Mouse (Mus musculus): ENCODE results near the gene Rad51b. TPM values are rescaled to one million over a fixed set of nuclear protein-coding genes. Genes with fewer than 3 reads are reported as not detected.

The Rad51b gene
- total and polyA plus RNA-seq, 3 experiments: 6.5 to 8.6 (median 8.5) TPM

- Histone ChIP-seq H3K36me3 (replicated peaks in 1 of 2; ENCODE audit: control insufficient read depth in 1 of 2, insufficient read depth in 1 of 2, low read length in 1 of 2) (peaks cover 9 to 53% of the 10 kb centered on the region in 2 experiments), H3K27me3 (replicated peaks) (no peaks in the 10 kb centered on the region), H3K4me1 (ENCODE audit: control insufficient read depth in 1 of 2, insufficient read depth in 2 of 2) (no peaks in the 10 kb centered on the region), H3K9ac (ENCODE audit: insufficient read depth, low read depth) (no peak overlapping the region), H3K4me3 (replicated peaks in 1 of 3; ENCODE audit: low read depth in 2 of 3, low read length in 2 of 3, poor library complexity in 1 of 3) (no peak overlapping the region), H3K79me2 (replicated peaks; ENCODE audit: control insufficient read depth, extremely low read depth, insufficient read depth, poor library complexity, severe bottlenecking) (no peaks in the 10 kb centered on the region), H3K27ac (ENCODE audit: insufficient read depth, low read depth) (no peak overlapping the region), H3K9me3 (replicated peaks; ENCODE audit: low read length) (no peaks in the 10 kb centered on the region), H3K4me2 (ENCODE audit: insufficient read depth, low read depth, poor library complexity, severe bottlenecking) (no peak overlapping the region)
- in situ Hi-C loops (cut with MboI; ENCODE audit: low pct_ligation_motif_present, low pct_unique_long_range_greater_than_20kb, low sequenced_read_pairs) (no loop called here), dilution Hi-C loops (cut with MboI; ENCODE audit: extremely low pct_ligation_motif_present, extremely low pct_unique_long_range_greater_than_20kb, low sequenced_read_pairs) (no loop called here)
- no peak for TF ChIP-seq MYC (IDR thresholded peaks at IDR 0.05; ENCODE audit: low read depth, low read length)
- TF ChIP-seq EP300 (IDR thresholded peaks at IDR 0.05; ENCODE audit: low read length): no peak
- TF ChIP-seq BHLHE40 (IDR thresholded peaks at IDR 0.05; ENCODE audit: low read depth, low read length): no peak
- TF ChIP-seq USF1 (IDR thresholded peaks at IDR 0.05; ENCODE audit: low read depth, low read length): no peak
- no peak for TF ChIP-seq POLR2A (IDR thresholded peaks at IDR 0.05; ENCODE audit: low read depth, low read length)
- TF ChIP-seq IRF4 (IDR thresholded peaks at IDR 0.05; ENCODE audit: low read depth, low read length): no peak
- no peak for TF ChIP-seq USF2 (conservative IDR thresholded peaks at IDR 0.05; ENCODE audit: low read depth, low read length)
- TF ChIP-seq ZKSCAN1 (IDR thresholded peaks at IDR 0.05; ENCODE audit: borderline replicate concordance, low read depth, low read length): no peak
- no peak for TF ChIP-seq MAX (IDR thresholded peaks at IDR 0.05; ENCODE audit: low read length)
- TF ChIP-seq PAX5 (IDR thresholded peaks at IDR 0.05; ENCODE audit: low read length): no peak
- TF ChIP-seq MAFK (IDR thresholded peaks at IDR 0.05; ENCODE audit: insufficient replicate concordance, low read length): no peak
- TF ChIP-seq MEF2A (IDR thresholded peaks at IDR 0.05; ENCODE audit: borderline replicate concordance, low read depth, low read length): no peak
- no peak for TF ChIP-seq CHD1 (IDR thresholded peaks at IDR 0.05; ENCODE audit: low read depth, low read length)
- TF ChIP-seq MXI1 (IDR thresholded peaks at IDR 0.05; ENCODE audit: low read depth, low read length): no peak
- no peak for TF ChIP-seq KAT2A (IDR thresholded peaks at IDR 0.05; ENCODE audit: insufficient replicate concordance, low read length)
- no peak for TF ChIP-seq GABPA (IDR thresholded peaks at IDR 0.05; ENCODE audit: insufficient replicate concordance, low read depth, low read length)
- no peak for TF ChIP-seq ELF1 (IDR thresholded peaks at IDR 0.05; ENCODE audit: low read depth, low read length)
- TF ChIP-seq ETS1 (conservative IDR thresholded peaks at IDR 0.05; ENCODE audit: low read depth, low read length): no peak
- TF ChIP-seq TCF12 (IDR thresholded peaks at IDR 0.05; ENCODE audit: low read depth, low read length): no peak
- DNase-seq (ENCODE audit: extremely low read depth): no peak
These were observed 16.6 kb downstream of the Rad51b start for GRCm38 (mm10) chr12:79313721-79314120.

- Histone ChIP-seq H3K9me3 (replicated peaks; ENCODE audit: low read length) (no peaks in the 10 kb centered on the region), H3K27ac (ENCODE audit: insufficient read depth, low read depth) (no peak overlapping the region), H3K4me3 (replicated peaks in 1 of 3; ENCODE audit: low read depth in 2 of 3, low read length in 2 of 3, poor library complexity in 1 of 3) (no peak overlapping the region), H3K36me3 (replicated peaks in 1 of 2; ENCODE audit: control insufficient read depth in 1 of 2, insufficient read depth in 1 of 2, low read length in 1 of 2) (peaks cover 9 to 56% of the 10 kb centered on the region in 2 experiments), H3K27me3 (replicated peaks) (no peaks in the 10 kb centered on the region), H3K4me2 (ENCODE audit: insufficient read depth, low read depth, poor library complexity, severe bottlenecking) (no peak overlapping the region), H3K4me1 (ENCODE audit: control insufficient read depth in 1 of 2, insufficient read depth in 2 of 2) (peaks cover 4 to 20% of the 10 kb centered on the region in 2 experiments), H3K9ac (ENCODE audit: insufficient read depth, low read depth) (no peak overlapping the region), H3K79me2 (replicated peaks; ENCODE audit: control insufficient read depth, extremely low read depth, insufficient read depth, poor library complexity, severe bottlenecking) (no peaks in the 10 kb centered on the region)
- in situ Hi-C loops (cut with MboI; ENCODE audit: low pct_ligation_motif_present, low pct_unique_long_range_greater_than_20kb, low sequenced_read_pairs) (no loop called here), dilution Hi-C loops (cut with MboI; ENCODE audit: extremely low pct_ligation_motif_present, extremely low pct_unique_long_range_greater_than_20kb, low sequenced_read_pairs) (no loop called here)
- TF ChIP-seq IRF4 (IDR thresholded peaks at IDR 0.05; ENCODE audit: low read depth, low read length) (no peak), ZC3H11A (IDR thresholded peaks at IDR 0.05; ENCODE audit: low read depth, low read length) (no peak), HCFC1 (IDR thresholded peaks at IDR 0.05; ENCODE audit: low read depth, low read length) (no peak), ZKSCAN1 (IDR thresholded peaks at IDR 0.05; ENCODE audit: borderline replicate concordance, low read depth, low read length) (no peak)
- no peak for DNase-seq (ENCODE audit: extremely low read depth)
These were observed 20.3 kb downstream of the Rad51b start for GRCm38 (mm10) chr12:79317339-79317738.
